Mouse (Mus musculus) cerebellum, postnatal 36 days (tissue): ENCODE data around the gene Slit3.

ENCODE experiments used
- DNase-seq, 2 experiments: peaks; one replicate each; pipeline ENCODE4 v3.0.0; 2021 to 2022; ENCODE audit warnings: mixed read lengths in 2 of 2

Slit3 gene

DNA sequence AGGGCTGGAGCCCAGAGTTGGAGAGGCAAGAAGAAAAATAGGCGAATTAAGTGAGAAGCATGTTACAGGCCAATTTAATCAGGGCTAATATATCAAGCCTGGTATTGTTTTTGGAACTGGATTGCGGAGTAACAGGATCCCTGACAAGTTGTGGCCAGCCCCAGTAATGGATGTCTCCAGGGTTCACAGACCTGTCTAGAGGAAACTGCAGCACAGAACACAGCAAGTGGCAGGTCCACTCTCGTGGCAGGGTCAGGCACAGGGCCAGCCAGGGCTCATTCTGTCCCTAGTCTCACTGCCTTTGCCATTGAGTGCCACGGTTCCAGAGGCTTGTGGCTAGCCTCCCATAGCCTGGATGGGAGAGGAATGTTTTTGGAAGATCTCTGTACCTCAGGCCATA is 187.0 kb downstream of the Slit3 start:
- peak; percentile 50 to 52 for DNase-seq

DNA sequence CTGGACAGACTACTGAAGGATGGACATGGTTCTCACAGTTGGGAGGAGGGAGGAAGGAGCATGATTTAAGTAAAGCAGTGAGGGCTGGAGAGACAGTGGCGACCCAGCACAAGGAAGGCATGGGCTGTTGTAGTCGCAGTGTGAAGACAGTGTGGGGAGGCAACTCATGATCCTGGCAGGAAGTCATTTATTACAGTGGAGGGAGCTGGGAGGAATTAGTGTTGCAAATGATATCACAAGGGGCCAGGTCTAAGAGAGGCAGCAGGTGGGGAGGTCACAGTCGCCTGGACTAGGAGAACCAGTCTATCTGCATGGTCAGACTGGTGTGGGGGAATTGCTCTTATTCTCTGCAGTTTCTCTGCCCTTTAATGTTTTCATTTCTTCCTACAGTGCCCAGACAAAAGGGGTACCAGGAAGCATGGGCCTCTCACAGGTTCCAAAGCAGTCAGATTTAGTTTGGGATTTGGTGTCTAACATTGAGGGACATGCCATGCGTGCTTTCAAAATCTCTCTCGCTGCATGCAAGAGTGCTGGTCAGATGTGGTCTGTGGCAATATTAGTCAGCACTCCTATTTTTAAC is 194.5 kb downstream of the Slit3 start:
- no peak for DNase-seq

DNA sequence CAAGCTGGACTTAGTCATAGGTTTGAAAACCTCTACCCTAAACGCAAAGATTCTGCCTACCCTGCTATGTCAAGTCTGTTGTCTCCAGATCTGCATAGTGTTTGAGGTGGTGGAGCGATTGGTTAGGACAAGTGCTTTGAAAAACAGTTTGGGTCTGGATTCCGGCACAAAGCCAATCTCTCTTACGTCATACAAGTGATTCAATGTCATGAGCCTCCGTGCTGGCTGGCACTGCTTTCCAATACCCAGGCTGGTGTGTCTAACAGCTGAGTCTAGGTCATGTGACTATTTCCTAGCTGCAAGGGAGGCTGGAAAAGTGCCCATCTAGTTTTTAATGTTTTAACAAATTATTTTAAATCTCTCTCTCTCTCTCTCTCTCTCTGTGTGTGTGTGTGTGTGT is 196.2 kb downstream of the Slit3 start:
- DNase-seq, result no peak

DNA sequence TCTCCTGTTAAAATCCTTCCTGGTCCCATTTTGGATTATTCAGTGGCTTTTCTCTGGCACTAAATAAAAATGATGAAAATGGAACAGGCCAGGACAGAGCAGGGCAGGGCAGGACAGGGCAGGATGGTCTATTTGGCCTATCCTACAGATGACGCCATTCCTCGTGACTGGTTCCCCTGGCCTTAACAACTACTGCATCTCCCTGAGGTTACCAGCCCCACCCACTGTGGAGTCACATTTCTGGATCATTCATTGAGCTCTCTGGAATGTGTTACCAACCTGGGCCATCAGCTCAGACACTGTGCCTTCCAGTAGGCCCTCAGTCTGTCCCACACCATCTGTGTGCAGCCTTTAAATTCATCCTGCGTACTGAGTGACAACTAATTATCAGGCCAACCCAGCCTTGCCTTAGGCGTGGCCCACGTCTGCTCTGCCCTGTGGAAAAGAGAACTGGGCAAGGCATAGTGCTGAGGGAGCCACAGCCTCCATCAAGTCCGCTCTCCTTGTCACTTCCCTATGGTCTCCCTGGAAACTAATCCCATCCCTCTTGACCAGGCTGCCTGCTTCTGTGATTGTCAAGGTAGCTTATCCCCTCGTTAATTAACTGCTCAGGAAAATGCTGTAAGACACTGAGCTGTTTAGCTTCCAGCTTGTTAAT is 196.9 kb downstream of the Slit3 start:
- DNase-seq, result no peak

DNA sequence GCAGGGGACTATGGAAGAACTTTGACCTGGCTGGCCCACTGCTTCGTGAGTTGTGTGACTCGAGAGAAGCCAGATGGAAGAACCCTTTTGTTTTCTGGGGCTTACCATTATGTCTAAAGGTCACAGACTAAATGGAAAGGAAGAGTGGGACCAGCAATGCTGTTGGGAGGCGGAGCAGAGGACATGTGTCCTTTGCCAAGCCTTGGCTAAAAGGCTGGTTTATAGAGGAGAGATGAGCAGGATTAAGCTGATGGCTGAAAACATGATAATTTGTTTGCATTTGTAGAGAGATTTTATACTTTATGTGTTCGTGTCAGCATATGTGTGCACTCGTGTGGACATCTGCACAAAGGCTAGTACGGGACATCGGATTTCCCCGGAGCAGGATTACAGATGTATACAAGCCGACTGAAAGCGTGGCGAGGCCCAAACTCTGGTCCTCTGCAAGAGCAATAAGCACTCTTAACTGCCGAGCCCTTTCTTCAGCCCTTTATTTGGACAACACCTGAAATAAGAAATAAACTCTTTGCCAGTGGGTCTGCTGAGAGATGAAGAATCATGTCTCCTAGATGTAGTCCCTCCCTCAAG is 197.5 kb downstream of the Slit3 start:
- DNase-seq, result no peak

DNA sequence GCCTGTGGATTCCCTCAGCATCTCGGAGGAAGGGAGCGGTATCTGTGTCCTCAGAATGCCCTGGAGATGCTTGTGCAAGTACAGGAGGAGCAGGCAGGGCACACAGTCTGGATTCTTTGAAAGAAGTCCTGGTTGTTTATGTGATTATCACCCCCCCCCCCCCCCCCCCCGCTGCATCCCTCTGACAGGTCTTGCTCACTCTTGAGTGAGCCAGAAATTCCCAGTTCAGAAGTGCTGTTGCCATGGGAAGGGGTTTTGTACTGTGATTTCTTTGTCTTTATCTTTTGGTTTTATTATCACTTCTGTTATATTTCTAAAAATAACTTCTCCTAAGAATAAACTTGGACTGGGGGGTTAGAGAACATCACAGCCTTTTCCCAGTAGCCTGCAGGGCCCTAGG is 199.5 kb downstream of the Slit3 start:
- DNase-seq, result no peak

DNA sequence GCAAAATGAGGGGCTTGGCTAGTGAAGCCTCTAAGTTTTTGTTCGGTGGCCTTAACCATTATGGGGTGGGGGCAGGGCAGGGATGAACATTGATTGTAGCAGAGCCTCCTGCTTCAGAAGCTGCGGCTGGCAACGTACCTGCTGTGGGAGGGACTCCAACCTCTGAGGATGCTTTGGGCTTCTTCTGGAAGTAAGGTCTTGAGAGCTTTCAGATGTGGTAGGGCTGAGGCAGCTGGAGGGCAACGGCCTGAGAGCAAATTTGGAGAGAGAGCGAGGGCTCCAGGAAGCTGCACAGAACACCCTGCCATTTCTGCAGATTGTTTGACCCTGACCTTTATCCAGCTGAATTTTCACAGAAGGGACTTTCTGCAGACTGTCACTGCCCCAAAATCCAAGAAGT is 203.4 kb downstream of the Slit3 start:
- no peak for DNase-seq

DNA sequence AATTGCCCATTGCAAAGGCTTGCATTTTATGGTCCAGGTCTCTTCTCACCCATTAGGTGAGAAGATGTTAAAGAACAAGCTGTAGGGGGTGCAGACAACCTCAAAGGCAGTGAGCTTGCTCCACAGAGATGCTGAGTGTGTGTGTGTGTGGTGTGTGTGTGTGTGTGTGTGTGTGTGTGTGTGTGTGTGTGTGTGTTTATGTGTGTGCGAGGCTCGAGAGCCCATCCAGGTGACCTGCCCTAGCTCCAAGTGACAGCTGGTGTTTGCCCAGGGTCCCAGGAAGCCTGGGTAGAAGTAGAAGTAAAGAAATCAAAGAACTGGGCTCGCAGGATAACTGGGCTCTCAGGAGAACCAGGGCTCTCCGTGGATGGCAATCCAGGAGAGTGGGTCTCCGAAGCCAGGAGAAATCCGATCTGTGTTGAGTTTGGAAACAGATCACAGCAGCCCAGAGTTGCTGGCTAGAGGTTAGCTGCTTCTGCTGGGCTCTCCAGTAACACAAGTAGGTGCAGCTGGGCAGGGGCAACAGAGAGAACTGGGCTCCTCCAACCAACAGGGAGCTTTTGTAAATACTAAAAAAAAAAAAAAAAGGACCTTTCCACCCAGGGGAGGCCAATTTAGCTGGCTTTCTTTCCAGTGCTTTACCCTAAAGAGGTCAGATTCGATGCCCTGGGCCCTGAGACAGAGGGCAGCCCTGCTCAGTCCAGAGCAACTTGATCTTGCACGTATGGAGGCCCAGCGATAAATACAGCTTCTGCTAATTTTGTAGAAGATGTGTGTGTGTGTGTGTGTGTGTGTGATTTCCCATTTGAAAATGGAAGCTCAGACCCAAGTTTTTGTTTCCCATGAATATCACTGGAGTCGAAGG is 204.3 kb downstream of the Slit3 start:
- DNase-seq, result no peak

DNA sequence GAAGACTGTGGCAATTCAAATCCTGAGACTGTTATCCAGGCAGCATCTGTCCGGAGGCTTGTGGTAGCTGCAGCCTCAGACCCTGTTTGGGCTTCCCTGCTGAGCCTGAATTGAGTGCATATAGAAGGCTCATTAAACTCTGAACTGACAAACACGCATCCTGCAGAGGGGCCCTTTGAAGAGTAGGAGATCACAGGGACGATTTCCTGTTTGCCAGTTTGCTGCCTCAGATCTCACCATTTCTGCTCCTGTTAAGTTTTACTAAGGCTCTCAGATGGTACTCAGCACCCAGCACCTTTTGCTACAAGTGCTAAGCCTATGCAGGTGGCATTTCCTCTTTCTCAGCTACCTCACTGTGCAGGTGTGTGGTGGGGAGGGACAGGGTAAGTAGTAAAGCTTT is 205.3 kb downstream of the Slit3 start:
- DNase-seq, result no peak

DNA sequence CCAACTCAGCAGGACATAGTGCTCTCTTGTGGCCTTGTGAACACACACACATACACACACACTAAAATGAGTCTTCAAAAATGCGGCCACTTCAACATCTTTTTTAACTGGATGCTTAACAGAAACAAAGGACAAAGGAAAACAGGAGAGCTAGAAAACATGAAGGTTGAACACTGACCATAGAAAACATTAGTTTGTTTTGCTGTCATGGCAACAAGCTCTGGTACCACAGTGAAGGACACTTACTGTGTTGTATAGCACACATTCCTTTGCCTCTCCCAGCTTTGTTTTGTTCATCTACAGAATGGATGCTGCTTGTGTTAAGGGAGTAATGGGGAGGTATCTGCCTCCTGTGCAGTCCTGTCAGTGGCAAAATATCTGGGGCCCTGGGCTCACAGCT is 206.9 kb downstream of the Slit3 start:
- DNase-seq, result no peak

DNA sequence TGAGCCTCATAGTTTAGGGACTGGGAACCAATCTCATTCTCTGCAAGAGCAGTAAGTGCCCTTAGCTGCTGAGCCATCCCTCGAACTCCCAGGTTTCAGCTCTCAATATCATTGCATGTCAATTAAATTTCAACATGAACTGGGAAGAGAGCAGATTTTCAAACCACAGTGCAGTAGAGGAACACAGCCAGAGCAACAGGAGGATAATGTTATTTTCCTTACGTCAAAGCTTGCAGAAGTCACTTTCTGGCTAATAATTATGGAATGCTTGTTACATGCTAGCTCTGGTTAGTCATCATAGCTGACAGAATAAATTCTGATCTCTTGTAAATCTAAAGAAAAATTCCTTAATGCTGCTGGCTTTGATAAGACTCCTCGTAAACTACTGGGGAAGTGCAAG is 210.5 kb downstream of the Slit3 start:
- DNase-seq, result no peak

DNA sequence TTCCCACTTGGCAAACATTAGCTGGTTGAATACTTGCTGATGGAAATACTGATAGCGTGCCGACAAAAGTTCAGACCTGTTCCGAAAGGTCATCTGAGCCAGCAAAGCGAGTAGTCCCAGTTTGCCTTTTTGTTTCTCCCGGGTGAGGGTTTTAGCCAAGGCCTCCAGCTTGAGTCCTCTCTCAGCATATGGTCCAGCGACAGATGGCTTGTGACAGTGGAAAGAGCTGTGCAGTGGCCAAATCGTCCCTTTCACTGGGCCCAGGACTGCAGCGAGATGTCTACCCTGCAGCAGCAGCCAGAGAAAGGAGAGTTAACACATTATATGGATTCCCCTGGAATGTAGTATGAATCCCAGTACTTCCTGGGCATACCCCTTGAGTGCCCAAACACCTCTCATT is 215.5 kb downstream of the Slit3 start:
- peak; percentile 86 for DNase-seq

DNA sequence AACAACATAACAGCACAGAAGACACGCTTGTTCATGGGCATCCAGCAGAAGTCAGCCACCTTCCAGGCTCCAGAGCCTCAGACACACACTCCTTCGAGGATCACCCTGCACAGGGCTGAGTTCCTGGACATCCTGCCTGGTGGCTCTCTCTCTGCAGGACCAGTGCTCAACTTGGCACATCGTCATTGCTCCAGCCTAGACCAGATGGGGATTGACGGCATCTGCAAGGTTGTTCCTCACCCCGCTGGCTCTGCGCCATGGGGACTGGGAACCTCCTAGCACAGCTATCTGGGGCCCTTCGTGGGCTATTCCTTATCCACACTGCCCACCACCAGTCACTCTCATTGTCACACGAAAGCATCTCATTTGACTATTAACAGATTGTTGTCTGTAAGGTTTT is 216.5 kb downstream of the Slit3 start:
- peak; percentile 73 to 75 for DNase-seq

DNA sequence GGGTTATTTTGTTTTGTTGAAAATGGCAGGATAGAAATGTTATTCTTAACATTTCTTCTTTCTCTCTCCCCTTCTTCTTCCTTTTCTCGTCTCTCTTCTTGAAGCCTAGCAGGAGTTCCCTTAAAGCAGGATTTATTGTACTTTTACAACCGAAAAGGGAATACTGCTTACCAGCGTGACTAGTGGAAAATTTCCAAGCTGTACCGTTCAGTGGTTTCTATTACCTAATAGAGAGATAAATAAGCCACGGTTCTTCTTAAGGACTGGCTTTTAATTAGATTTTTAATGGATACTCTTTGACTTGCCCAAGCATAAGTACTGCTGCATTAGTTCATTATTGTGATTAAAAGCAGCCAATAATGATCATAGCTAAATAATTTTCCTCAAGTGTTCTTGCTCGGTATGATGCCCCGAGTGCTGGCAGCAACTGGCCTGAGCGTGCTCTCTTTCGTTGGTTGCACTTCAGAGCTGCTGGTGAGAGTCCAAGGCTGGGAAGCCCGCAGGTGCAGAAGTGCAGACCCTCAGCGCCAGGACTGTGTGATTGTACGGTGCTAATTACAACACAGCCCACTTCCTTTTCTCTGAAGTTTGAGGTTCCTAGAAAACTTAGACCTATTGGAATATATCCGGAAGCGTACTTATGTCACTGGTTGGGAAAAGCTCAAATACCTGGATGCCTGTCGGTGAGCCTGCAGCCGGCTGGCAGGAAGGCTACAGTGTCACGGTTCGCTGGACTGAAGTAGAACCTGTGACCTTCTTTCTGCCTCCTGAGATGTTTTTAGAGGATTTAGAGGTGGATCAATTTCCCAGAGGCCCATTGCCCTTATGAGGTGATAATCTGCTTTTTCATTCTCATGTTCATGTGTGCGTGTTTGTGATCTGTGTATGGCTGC is 217.1 kb downstream of the Slit3 start:
- peak; percentile 18 to 23 for DNase-seq

DNA sequence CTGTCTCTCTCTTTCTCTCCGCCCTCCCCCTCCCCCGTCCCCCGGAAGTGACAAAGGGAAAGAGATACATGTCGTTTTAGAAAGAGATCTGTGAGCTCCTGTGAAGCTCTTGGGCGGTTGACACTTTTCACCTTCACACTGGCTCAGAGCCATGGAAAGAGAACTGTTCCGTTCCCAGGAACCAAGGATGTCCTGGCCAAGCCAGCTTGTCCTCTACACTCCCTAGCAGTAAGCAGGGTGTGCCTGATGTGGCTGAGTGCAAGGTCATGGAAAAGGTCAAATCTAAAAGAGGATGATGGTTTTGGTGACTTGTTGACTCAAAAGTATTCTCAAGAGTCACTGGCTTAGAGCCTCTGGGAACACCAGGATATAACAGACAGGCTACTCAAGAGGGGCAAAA is 219.7 kb downstream of the Slit3 start:
- DNase-seq, result no peak

DNA sequence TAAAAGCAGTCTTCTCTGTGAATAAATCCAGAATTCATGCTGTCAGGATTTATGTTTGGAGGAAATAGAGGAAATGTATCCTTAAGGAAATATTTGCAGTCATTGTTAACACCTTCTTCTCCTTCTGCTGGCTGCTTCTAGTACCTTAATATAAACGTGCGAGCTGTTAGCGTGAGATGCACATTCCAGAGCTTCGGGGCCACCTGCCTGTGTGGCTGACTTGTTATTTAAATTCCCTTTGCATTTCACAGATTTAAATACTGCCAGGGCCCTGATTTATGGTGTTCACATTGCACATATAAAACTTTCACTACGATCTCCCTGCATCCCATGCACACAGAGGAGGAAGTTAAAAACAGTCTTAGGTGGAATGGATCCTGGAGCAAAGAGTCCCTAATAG is 221.5 kb downstream of the Slit3 start:
- DNase-seq, result no peak

DNA sequence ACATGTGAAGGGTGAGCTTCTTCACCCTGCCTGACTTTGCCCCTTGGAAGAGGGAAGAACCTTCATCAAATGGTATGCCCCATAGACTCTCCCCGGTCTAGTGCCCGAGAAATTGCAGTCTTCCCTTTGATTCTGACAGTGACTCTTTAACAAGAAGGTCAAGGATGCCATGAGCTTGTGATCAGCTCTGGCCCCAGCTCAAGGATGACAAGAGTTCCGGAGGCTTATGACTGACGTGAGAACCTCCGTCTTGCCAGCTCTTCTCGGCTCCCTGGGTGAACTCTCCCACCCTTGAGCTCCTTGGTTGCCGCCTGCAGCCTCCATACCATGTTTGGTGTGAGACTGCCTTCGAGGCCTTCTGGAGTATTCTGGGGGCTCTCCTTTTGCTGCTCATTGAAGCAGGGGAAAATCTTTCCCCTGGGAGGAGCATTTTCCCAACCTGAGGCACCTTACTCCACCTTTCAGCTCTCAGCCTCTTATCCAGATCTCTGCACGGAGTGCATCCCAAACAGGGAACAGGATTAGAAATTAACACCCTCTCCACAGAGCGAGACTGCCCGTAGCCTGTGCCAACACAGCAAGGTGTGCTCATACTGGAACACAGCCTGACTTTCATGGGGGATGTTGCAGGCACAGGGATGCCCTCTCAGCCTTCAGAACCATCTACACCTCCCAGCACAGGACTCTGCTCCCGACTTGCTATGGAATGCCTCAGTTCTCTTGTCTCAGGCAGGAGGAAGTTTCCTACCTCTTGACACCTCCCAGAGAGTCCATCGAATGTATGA is 224.9 kb downstream of the Slit3 start:
- peak; percentile 34 to 40 for DNase-seq

DNA sequence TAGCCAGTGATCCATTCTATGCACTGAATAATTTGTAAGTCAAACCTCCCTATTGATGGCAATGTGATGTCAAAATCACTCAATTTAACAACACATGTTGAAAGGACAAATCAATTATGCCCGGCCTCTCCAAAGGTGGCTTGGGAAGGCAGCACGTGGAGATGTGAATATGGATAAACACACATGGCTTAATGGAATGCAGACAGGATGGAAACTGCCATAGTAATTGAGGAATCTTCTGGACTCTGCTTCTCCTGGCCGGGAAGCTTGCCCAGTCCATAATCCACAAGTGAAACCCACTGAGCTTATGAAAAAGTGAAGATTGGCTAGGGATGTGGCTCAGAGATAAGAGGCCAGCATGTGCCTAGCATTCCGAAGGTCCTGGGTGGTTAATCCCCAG is 227.1 kb downstream of the Slit3 start:
- no peak for DNase-seq

DNA sequence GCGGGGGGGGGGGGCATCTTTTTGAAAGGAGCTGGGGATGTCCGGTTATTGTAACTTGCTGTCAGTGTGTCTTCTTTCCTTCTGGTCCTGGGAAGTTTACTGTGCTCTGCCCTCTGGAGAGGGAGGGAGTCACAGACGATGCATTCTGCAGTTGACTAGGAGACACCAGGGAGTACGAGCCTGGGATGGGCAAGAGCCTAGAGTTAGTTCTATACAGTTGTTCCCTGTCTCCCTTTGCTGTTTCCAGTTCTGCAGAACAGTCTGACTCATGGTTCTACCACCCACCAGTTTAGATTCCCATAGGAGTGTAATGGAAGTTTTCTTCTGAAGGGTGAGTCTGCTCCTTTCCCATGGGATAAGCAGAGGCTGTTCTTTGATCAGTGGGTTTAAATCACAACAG is 229.9 kb downstream of the Slit3 start:
- no peak for DNase-seq

DNA sequence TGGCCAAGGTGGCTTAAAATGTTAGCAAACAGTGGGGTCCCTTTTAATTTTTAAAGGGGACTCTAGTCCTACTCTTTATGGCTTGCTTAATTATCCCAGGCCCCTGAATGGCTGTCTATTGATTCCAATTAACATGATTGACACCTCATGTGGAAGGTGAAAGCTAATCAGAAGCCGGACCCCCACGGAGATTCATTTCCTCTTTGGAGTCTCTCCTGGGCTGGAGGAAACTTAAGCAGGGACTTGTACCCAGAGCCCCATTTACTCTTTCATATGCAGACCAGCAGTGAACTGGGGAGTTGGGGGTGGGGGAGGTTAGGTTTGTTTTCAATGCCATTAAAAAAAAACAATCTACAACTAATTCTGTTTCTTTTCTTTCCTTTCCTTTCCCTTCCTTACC is 230.4 kb downstream of the Slit3 start:
- no peak for DNase-seq

DNA sequence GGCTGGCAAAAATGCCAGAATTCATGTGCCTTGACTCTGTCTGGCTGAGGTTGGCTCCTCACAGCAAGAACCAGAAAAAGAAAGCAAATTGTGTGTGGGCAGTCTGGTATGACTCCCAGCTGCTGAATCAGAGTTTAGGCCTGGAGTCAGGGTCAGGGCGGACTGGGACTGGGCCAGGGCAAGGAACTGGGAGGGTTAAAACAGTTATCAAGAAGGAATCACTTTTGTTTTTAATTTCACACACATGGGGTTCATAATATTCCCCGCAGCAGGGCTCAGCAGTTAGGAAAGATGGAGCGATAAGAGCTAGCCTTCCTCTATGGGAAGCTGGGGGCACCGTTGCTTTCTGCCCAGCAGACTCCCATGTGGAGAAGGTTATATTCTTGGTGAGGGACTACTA is 234.8 kb downstream of the Slit3 start:
- no peak for DNase-seq

DNA sequence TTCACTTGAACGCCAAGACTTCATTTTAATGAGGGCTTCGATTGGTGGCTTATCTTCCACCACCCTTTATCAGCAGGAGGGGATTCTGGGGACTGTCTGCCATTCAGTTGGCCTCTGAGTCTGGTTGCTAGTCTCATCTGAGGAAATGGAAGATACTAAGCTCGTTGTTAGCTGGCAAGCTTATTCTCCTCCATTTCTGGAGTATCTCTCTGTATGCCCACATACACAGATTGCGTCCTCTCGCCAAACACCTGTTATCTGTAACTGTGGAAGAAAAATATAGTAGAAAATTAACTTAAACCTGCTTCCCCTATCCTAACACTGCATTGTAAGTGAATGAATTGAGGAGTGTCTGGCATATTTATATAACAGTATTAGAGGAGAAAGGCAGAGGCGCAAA is 240.0 kb downstream of the Slit3 start:
- DNase-seq, result no peak
